Mouse (Mus musculus) adrenal gland, adult 2 months (tissue): Measurements from ENCODE around the gene Glis1. TPM values are rescaled to one million over a fixed set of nuclear protein-coding genes. Genes with fewer than 3 reads are reported as not detected.

Experiments
- DNase-seq: peaks from one replicate; pipeline ENCODE4 v3.0.0; 2021
- long read RNA-seq: library from polyadenylated mRNA; stranded (forward); transcript quantifications from one replicate; pipeline ENCODE4 v2.0.0, GENCODE M21; 2021
- polyA plus RNA-seq: library from polyadenylated mRNA; depleted of rRNA; stranded (reverse); fragments of >200 nt; gene quantifications from 2 replicates; pipeline ENCODE4 v1.2.3, GENCODE M21; 2012; rRNA removed
- total RNA-seq, 2 experiments: library from RNA; stranded (reverse); gene quantifications; 2 replicates each; pipeline ENCODE4 v1.2.3; 2021

The Glis1 gene
- total RNA-seq (1 to 10 TPM in 1 of 2 experiments, under 1 TPM in 1; 0.26 to 1.5 TPM), polyA plus RNA-seq (0.76 and 1.1 TPM in 2 replicates)
- long read RNA-seq, partial matches to known transcripts, result 0 of 1 reads
- long read RNA-seq, other reads (novel, unspliced or antisense), result 1 of 1 reads

- peak; percentile 91 for DNase-seq
Observed at GRCm38 (mm10) chr4:107434356-107435237, at the start of gene Glis1. Gene Glis1 (plus strand): TSS chr4:107434591.

- DNase-seq, result peak; percentile 29
Observed at GRCm38 (mm10) chr4:107387038-107387437, 47.4 kb upstream of the Glis1 start.

DNA sequence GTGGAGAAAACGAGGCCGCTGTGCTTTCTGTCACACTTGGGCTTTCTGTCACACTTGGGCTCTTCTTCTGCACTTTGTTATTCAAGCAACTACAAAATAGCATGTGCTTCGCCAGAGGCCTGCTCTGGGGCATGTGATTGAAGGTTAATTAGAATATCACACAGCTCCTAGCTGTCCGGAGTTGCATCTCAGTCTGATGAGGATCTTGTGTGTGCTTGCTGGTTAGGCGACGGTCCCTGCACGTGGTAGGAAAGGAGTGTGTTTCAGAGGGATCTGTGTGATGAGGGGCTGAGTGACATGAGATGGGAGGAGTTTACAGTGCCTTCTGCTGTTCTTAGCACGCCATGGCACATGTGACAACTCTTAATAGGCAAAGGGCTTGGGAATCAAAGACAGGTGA, 46.9 kb upstream of the Glis1 start:
- DNase-seq, result no peak

DNA sequence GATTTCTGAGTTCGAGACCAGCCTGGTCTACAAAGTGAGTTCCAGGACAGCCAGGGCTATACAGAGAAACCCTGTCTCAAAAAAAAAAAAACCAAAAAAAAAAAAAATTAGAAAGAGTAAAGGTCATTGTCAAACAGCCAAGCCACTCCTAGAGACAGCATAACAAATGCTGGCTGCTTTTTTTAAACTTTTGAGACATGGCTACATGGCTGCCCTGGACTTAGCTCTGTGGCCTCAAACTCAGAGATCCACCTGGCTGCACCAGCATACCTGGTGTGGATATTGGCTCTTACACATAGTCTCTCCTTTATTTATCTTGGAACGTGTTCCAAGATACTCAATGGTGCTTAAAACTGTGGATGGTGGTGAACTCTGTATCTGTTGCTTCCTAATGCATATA, 46.1 kb upstream of the Glis1 start:
- no peak for DNase-seq

- DNase-seq, result no peak
Observed at GRCm38 (mm10) chr4:107389345-107389744, 45.0 kb upstream of the Glis1 start.

GRCm38 (mm10) chr4:107393771-107394170, 40.6 kb upstream of the Glis1 start:
- DNase-seq, result no peak

DNA sequence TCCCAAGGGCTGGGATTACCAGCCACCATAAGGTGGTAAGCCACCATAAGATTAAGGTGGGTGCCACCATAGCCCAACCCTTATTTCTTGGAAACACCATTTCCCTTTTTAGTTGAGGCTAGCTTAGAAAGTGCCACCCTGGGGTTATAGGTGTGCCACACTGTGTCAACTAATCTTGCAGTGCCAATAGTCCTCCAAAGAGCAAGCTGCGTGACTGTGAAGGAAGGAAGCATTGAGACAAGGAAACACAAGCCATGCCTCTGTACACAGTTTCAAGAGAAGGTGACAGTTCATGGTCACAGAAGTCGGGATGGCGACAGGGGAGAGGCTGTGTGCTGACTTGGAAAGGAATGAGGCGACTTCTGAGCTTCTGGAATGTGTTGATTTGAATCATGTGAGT, 14.2 kb upstream of the Glis1 start:
- no peak for DNase-seq

- DNase-seq, result peak; percentile 17
Observed at GRCm38 (mm10) chr4:107421711-107422110, 12.7 kb upstream of the Glis1 start.

- DNase-seq, result peak; percentile 44
Observed at GRCm38 (mm10) chr4:107422176-107422575, 12.2 kb upstream of the Glis1 start.

- DNase-seq, result peak; percentile 55
Observed at GRCm38 (mm10) chr4:107425616-107426015, 8.8 kb upstream of the Glis1 start.

- DNase-seq, result no peak
Observed at GRCm38 (mm10) chr4:107426631-107427030, 7.8 kb upstream of the Glis1 start.

GRCm38 (mm10) chr4:107432717-107433116, 1.7 kb upstream of the Glis1 start:
- peak; percentile 62 for DNase-seq

DNA sequence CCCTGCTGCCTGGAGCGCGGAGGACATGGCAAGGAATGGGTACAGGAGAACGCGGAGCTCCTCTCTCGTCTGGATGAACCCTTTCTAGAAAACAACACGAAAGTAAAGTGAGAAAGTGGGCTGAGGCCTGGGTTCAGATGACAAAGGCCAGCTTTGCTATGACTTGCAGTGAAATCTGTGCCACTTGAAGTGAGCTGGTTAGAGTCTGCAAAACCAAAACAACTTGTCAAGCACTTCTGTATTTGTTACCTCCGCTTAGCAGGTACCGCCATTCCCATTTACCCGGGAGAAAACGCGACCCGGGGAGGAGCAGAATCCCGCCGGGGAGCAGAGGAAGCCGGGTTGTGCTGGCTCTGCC, 414 bp upstream of the Glis1 start:
- DNase-seq, result no peak

- no peak for DNase-seq
Observed at GRCm38 (mm10) chr4:107435238-107435946, 1.0 kb downstream of the Glis1 start.

DNA sequence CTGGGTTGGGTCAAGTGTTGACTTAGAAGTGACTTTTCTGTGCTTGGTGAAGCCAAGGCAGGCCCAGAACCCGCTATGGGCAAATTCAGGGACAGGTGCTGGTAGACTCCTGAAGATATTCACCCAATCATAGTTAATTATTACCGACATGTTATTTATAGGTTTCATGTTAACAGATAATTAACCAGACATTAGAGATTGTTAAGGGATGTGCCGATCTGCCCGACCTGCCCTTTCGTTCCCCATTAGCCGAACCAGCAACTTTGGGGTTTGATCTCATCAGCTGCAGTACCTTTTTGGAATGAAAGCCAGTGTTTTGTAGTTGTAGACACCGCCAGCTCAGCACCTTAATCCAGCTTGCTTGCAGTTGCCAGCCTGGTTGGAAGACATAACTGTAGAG, 2.1 kb downstream of the Glis1 start:
- DNase-seq, result no peak

- no peak for DNase-seq
Observed at GRCm38 (mm10) chr4:107438741-107439140, 4.3 kb downstream of the Glis1 start.

- DNase-seq, result no peak
Observed at GRCm38 (mm10) chr4:107440306-107440705, 5.9 kb downstream of the Glis1 start.

GRCm38 (mm10) chr4:107442288-107442687, 7.9 kb downstream of the Glis1 start:
- no peak for DNase-seq

DNA sequence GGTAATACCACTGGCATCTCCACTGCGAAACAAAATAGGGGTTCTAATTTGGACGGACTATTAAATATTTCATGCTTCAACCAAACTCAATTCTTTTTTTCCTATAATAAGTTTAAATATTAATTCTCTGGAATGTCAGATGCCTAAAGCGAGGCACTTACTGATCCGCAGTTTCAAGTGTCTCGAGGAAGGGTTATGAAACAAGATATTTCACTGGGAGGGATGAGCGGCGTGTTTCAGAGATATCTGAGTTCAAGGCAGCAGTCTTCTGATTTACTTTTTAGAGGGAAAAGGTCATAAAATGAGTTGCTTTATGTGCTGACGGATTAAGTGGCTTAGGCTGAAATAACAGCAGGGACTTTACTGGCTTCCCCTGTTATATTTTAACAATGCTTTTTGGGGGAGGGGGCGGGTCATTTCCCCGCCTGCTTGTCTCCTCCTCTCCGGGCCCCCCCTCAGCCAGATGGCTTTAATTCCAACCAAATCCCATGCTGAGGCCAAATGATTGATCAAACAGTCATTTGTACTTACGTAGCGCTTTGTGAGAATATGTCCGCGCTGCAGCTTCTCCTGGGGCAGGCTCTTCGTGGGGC, 8.6 kb downstream of the Glis1 start:
- DNase-seq, result no peak

DNA sequence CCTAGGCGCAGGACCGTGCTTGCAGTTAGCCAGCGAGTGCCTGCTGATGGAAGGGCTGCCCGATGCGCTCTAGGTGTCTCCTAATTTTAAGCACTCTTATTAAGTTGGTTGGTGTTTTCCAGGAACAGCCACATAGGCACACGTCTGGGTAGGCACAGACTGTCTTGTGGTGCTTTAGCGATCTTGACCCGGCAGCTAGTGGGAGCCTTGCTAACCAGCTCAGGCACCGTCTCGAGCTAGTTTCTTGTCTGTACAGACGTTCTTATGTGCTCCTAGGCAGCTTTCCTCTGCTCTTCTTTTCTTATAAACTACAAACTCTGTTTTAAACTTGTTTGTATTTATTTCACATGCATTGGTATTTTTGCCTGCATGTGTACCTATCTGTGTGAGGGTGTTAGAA, 9.2 kb downstream of the Glis1 start:
- no peak for DNase-seq

DNA sequence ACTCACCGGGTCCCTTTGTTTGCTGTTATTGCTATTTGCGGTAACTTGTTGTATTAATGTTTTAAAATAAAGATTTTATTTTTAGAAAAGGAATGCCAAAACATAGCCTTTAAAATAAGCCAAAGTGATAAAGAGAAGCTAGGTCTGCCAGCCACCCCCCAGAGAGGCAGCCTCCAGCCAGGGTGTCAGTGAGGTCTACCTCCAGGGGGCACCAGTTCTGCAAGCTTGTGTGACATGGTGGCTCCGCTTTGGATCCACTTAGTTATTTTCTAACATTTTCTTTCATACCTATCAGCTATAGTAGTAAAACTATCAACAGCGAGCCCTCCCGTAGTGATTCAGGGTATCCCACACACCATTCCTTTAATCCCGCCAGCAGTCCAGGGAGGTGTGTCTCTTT, 14.1 kb downstream of the Glis1 start:
- no peak for DNase-seq

GRCm38 (mm10) chr4:107449519-107449918, 15.1 kb downstream of the Glis1 start:
- no peak for DNase-seq
